Mouse (Mus musculus) adrenal gland, adult 8-10 months (tissue): ENCODE data around the gene Cfap44. TPM values are rescaled to one million over a fixed set of nuclear protein-coding genes. Genes with fewer than 3 reads are reported as not detected.

Source experiments
- DNase-seq: peaks from one replicate; pipeline ENCODE4 v3.0.0; 2022
- total RNA-seq, 4 experiments: library from RNA; stranded (reverse); gene quantifications; 2 replicates each; pipeline ENCODE4 v1.2.4; 2022

Cfap44 gene
- total RNA-seq, 4 experiments from 2014 or later, result 0.43 to 2.3 (median 0.70) TPM

- DNase-seq, result no peak
These were observed 102.4 kb downstream of the Cfap44 start for GRCm38 (mm10) chr16:44496971-44497464.

- DNase-seq, result no peak
These were observed 103.9 kb downstream of the Cfap44 start for GRCm38 (mm10) chr16:44498447-44498846.

- no peak for DNase-seq
These were observed 107.2 kb downstream of the Cfap44 start for GRCm38 (mm10) chr16:44501783-44502182.

- no peak for DNase-seq
These were observed 107.7 kb downstream of the Cfap44 start for GRCm38 (mm10) chr16:44502325-44502724.

GRCm38 (mm10) chr16:44502895-44503575, 108.4 kb downstream of the Cfap44 start:
- DNase-seq, result no peak

GRCm38 (mm10) chr16:44505243-44505642, 110.6 kb downstream of the Cfap44 start:
- DNase-seq, result no peak

GRCm38 (mm10) chr16:44507027-44507929, 112.7 kb downstream of the Cfap44 start:
- no peak for DNase-seq

GRCm38 (mm10) chr16:44508025-44508424, 113.4 kb downstream of the Cfap44 start:
- no peak for DNase-seq

GRCm38 (mm10) chr16:44508772-44509171, 114.2 kb downstream of the Cfap44 start:
- DNase-seq, result no peak

- DNase-seq, result no peak
These were observed 115.1 kb downstream of the Cfap44 start for GRCm38 (mm10) chr16:44509458-44510344.

- no peak for DNase-seq
These were observed 116.1 kb downstream of the Cfap44 start for GRCm38 (mm10) chr16:44510521-44511213.

- DNase-seq, result no peak
These were observed 121.9 kb downstream of the Cfap44 start for GRCm38 (mm10) chr16:44516498-44516897.

- DNase-seq, result no peak
These were observed 129.0 kb downstream of the Cfap44 start for GRCm38 (mm10) chr16:44523595-44523994.

- no peak for DNase-seq
These were observed 131.4 kb downstream of the Cfap44 start for GRCm38 (mm10) chr16:44526044-44526443.

GRCm38 (mm10) chr16:44526689-44527088, 132.1 kb downstream of the Cfap44 start:
- DNase-seq, result no peak

GRCm38 (mm10) chr16:44527218-44527905, 132.8 kb downstream of the Cfap44 start:
- DNase-seq, result no peak

- no peak for DNase-seq
These were observed 134.4 kb downstream of the Cfap44 start for GRCm38 (mm10) chr16:44528955-44529354.

GRCm38 (mm10) chr16:44529691-44530090, 135.1 kb downstream of the Cfap44 start:
- no peak for DNase-seq

GRCm38 (mm10) chr16:44530191-44530590, 135.6 kb downstream of the Cfap44 start:
- DNase-seq, result no peak

GRCm38 (mm10) chr16:44530829-44531228, 136.2 kb downstream of the Cfap44 start:
- DNase-seq, result no peak

GRCm38 (mm10) chr16:44531239-44531797, 136.7 kb downstream of the Cfap44 start:
- DNase-seq, result no peak
